Mouse (Mus musculus) lung, postnatal 0 days (tissue): ENCODE data around the gene Polr3e.

Experiments used
- CTCF ChIP-seq: IDR thresholded peaks from 2 replicates; pipeline ENCODE4 v1.5.1; 2016; ENCODE audit warnings: antibody characterized with exemption, mild to moderate bottlenecking
- EP300 ChIP-seq: IDR thresholded peaks from 2 replicates; pipeline ENCODE4 v1.6.1; 2016; ENCODE audit warnings: antibody characterized with exemption, mild to moderate bottlenecking, control low read depth

- TF ChIP-seq CTCF: no peak
- no peak for TF ChIP-seq EP300
Measured at GRCm38 (mm10) chr7:120878271-120878670, 39.3 kb upstream of the Polr3e start.
